Mouse (Mus musculus): Measurements from ENCODE around the gene Hnrnph3.
A peak's percentile ranks its signal among the peaks of the same experiment; 100 is the strongest.

Gene Hnrnph3

DNA sequence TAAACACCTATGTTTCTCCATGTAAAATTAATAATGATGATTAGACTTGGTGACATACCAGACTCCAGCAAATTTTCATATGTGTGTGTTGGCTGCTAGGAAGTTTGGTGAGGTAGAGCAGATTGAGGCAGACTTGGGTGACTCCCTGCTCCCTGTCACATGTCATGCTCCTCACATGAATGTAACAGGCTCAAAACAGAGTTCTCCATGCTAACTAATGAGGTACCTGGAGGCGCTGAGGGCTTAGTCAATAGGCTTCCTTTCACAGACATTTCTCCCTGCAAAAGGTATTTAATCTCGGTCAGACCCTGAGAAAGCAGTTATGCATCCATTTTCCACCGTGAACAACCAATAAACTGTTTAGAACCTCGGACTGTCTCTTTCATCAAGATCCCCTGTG lies 4.4 kb upstream of the Hnrnph3 start:
- DNase-seq (ENCODE audit: low spot score): no peak

DNA sequence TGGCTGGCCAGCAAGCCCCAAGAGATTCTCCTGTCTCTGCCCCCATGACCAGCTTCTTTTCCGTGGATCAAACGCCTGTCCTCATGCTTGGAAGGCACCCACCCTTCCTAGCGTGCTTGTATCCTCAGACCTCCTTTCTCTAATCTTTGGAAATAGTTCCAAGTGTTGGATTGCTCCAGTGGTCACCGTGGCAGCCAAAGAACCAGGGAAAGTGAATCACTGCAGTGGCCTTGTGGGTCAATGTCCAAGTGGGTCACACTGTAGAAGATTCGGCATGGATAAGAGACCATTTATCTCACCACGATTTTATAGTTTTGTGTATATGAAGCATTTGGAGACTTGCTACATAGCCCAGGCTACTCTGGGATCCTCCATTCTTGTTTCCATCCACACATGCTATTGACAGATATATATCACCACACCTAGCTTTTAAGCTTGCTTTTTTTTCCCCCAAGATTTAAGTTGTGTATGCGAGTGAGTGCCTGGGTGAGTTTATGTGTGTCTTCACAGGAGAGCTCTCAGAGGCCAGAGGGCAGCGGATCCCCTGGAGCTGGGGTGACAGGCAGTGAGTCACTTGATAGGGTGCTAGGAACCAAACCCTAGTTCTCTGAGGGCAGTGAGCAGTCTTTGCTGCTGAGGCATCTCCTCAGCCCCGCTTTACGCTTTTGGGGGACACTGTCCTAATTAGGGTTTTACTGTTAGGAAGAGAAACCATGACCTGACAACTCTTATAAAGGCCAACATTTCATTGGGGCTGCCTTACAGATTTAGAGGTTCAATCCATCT lies 3.6 kb upstream of the Hnrnph3 start:
- no peak for DNase-seq (ENCODE audit: low spot score)

DNA sequence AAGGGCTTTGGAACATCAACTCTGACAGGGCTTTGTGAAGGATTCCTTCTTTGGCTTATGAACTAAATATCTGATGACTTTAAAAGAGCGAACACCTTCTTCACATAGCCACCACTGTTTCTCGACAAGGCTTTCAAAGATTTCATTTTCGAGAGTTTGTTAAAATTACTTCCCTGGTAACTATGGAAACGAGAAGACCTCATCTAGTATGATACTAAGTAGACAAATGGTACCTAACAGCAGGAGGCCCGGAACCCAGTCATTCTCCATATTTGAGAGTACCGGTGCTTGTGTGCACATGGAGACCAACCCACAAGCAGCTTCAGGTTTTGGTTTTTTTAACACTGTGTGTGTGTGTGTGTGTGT lies 2.8 kb upstream of the Hnrnph3 start:
- DNase-seq (ENCODE audit: low spot score): no peak

DNA sequence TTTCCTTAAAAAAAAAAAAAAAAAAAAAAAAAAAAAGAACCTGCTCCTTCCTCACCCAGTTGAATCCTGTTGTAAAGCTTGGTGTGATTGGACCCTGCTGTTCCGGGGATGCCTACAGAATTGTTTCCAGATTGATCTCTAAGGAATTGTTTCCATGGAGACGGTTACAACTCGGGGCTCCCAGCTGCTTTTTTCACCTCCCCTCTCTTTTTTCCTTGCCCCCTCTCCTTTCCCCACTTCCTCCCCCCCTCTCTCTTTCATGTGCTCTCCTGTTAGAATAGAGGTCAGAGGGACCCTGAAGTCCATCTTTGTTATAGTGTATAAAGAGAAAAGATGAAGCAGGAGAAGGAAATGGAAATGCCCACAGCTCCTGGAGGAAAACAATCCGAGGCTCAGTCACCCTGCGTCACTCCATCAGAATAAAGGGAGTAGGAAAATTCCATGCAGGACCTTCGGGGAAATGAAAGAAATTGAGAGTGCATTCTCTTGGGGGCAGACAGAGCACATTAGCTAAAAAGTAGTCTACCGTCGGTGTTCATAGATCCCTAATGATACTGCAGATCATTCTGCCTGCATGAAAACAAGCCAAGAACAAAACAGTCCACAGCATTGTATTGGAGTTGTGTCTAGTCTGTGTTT lies 2.3 kb upstream of the Hnrnph3 start:
- no peak for DNase-seq (ENCODE audit: low spot score)

DNA sequence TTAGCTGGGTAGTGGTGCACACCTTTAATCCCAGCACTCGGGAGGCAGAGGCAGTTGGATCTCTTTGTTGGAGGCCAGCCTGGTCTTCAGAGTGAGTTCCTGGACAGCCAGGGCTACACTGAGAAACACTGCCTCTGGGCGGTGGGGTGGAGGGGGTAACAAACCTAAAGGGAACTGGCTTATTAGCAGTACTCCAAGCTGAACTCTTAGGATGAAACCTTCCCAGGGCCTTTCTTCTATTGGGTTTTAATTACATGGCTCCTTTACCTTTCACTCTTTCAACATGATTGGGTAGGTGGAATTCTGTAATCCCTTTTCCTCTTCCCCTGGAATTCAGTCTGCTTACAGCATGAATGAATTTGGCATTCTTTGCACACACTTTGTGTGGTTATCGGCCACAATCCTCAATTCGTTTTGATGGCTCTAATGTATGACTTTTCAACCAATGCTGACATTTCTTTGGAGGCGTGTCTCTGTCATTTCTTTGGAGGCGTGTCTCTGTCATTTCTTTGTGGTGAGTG lies 1.5 kb upstream of the Hnrnph3 start:
- no peak for DNase-seq (ENCODE audit: low spot score)

DNA sequence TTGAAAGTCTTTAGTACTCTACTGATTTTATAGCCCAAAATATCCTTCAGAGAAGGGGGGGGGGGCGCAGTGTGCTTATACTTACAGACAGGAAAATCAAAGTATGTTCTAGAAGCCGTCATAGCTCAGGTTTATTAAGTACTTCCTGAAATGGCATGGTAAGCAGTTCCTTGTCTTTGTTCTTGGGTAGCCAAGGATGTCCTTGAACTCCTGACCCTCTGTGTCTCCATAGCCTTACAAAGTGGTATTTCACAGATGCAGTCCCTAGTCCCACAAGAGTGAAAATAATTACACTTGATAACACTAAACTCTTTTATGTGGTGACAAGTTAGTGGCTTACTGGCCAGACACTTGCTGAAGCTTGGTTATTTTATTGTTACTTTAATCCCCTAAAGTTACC lies 999 bp upstream of the Hnrnph3 start:
- no peak for DNase-seq (ENCODE audit: low spot score)

DNA sequence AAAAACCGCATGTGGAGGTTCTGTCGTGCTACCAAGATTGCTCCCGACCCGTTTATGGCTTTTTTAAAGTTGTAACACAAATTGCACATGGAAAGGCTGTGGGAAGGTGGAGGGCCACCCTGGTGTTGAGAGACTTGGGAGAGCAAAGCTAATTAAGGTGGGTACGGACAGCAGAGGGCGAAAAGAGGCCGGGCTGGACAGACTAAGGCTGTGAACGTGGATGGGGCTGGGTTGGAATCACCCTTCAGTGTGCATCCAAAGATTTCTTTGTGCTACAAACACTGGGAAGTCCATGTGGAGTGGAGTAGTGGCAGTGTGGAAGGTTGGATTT lies 528 bp upstream of the Hnrnph3 start:
- DNase-seq (ENCODE audit: low spot score): no peak

DNA sequence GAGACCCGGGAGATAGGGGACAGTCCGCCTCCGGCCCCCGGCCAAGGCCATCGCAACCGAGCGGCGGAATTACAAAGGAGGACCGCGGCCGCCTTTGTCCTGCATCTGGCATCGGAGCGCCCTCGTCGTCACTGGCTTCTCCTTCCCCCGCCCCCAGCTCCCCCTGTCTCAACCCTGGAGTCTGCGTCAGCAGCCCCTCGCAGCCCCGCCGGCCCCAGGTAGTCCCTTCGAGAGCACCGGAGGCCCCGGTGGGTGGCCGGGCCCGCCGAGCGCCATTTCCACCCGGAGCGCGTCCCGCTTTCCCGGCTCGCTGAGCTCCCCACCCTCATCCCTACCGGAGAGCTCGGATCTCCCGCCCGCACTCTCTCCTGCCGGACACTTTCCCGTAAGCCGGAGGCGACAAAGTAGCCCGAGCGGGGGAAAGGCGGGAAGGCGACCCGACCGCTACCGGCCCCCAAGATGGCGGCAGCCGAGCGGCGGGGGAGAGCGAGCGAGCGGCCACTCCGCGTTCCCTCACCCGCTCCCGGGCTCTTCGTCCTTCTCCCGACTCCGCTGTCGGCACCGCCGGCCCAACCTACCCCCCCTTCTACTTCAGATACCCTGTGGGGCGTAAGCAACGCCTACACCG lies 782 bp downstream of the Hnrnph3 start:
- peak; percentile 24 for DNase-seq (ENCODE audit: low spot score)

DNA sequence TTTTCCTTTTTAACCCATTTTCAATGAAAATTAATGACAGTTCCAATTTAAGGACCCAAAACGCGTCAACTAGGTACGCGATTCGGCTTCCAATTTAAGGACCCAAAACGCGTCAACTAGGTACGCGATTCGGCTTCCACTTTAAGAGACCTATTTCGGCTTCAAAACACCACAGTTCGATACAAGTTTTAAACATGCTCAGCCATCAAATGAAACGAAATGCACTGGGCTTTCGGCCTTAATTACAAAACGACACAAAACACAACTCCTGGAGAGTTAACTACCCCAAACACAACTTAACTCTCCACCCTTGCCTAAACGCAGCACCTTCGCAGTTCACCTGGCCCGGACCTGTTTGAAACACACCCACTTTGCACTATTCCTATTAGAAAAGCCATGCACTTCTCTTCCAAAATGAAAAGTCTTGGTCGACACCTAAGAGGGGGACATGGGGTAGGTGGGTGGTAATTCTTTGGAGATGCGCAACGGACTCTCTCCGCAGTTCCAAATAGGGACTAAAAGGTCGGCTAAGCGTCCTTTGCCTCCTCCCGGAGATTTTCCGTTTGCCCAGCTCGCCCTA lies 1.4 kb downstream of the Hnrnph3 start:
- DNase-seq (ENCODE audit: low spot score): no peak

DNA sequence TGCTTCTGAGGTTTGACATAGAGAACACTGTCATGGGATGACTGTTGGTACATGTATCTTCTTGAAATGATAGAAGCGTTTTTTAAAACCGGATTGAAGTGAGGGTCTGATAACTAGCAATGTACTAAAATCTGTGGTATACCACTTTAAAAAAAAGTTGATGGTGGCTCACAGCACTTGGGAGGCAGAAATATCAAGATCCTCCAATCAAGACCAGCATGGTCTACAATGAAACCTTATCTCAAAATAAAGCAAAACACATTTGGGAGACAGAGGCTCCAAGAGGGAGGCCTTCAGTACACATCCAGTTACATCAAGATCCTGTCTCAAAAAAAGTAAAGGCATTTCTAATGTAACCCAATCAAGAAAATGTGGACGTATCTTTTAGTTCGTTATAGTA lies 2.3 kb downstream of the Hnrnph3 start:
- DNase-seq (ENCODE audit: low spot score): no peak

DNA sequence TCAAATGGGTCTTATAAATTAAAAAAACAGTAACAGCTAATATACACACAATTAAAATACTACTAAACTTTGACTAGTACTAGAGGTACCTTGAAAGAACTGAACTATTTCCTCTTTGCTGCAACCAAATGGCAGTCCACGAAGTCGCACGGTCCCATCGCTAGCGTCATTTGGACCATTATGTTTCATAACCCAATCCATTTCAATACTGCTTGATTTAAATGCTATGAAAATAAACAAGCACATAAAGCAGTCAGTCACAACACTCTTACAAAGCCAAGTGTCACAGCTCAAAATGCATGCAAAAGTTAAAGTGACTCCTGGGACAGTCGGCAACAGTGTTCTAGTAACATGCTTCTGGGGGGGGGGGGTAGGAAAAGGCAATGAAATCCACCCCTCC lies 4.7 kb downstream of the Hnrnph3 start:
- no peak for DNase-seq (ENCODE audit: low spot score)

DNA sequence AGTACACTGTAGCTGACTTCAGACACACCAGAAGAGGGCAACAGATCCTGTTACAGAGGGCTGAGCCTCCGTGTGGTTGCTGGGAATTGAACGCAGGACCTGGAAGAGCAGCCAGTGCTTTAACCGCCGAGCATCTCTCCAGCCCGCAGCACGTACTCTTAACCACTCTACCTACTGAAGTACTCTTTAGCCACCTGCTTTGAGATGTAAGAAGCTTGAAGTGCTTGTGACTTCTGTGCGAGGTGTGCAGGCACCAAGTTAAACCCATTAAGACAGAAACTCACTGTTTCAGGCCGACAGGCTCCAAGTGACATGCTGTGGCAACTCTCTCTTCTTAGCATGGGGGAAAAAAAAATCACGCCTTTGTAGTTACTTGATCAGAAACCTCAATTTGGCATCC lies 9.8 kb downstream of the Hnrnph3 start:
- no peak for DNase-seq (ENCODE audit: low spot score)

DNA sequence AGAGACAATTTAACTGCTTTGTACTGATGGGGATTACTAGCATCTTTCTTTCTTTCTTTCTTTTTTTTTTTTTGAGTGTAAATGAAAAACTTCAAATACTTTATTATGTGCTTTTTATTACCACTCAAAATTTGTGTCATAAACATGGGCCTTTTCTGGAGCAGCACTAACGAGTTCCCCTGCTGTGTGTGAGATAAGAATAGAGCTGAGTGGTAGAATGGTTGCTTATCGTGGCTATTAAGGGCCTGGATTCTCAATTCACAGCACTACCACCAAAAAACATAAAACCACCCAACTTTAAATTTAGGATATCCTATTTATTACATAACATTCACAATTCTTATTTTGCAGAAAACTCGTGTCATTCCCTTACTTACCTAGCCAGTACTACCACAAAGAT lies 10.5 kb downstream of the Hnrnph3 start:
- DNase-seq (ENCODE audit: low spot score): no peak

DNA sequence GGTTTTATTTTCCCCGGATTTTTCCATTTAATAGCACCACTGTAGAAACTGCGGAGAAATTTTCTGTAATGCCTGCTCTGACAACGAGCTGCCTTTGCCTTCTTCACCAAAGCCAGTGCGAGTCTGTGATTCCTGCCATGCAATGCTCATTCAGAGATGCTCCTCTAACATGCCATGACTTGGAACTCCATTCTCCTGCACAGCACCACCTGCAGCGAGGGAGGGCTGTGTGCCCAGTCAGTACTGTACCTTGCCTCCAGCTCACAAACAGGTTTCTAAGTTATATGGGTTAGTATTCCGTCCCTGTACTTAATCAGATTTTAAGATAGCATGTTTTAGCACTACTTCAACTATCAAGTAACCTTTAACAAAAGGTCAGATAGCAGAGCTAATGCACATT lies 12.5 kb downstream of the Hnrnph3 start:
- DNase-seq (ENCODE audit: low spot score): no peak

DNA sequence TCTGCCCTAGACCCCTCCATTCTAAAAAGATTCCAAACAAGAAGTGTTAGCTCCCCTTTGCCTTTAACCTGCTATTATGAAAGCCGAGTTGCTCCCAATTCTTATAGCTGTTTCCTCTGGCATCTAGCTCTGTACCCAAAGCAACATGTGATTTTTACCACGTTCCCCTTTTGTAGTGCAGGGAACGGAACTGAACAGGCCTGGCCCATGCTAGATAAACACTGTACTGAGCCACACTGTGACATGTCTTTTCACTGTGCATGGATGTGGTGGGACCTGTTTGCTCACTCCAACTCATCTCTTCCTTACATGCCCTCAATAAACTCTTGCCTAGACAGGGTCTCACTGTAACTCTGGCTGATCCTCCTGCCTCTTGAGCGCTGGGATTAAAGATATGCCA lies 13.7 kb downstream of the Hnrnph3 start:
- no peak for DNase-seq (ENCODE audit: low spot score)

DNA sequence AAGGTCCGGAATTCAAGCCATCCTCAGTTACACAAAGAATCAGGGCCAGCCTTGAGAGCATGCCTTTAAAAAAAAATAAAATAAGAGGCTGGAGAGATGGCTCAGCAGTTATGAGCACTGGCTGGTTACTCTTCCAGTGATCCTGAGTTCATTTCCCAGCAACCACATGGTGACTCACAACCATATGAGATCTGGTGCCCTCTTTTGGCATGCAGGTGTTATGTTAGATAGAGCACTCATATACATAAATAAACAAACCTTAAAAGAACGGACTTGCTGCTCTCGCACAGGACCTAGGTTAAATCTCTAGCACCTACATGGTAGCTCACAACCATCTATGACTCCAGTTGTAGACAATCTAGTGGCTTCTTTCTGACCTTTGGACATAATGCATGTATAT lies 15.8 kb downstream of the Hnrnph3 start:
- no peak for DNase-seq (ENCODE audit: low spot score)

DNA sequence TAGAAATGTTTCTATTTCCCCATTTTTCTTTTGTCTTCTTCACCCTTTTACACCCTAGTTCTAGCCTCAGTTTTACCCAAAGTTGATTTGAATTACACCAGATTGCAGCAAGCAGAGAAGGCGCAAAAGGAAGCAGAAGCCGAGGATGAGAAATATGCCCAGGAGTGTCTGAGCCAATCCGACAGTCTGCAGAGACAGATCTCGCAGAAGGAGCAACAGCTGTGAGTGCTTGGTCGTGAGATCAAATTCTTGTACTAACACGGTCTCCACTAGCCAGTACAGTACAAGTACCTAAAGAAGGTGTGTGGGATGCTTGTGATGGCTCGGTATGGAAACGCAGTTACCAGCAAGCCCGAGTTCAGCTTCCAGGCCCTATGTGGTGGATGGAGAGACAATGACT lies 19.5 kb downstream of the Hnrnph3 start:
- DNase-seq (ENCODE audit: low spot score): no peak

DNA sequence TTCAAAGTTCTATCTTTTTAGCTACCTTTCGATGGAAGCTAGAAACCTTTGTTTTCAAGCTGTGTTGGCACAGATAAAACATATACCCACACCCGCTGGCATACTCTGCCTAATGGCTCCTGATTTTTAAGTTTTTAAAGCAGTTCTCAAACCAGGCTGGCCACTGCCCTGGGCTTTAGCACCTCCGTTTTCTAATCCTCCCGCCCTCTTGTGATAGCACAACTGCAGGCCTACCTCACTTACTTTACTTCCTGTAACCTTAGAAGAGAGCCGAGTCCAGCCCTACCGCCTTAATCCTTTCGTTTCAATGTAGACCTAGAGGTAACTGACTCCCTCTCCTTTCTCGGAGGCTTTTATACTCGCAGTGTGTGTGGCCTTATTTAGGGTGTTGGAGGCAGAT lies 20.8 kb downstream of the Hnrnph3 start:
- no peak for DNase-seq (ENCODE audit: low spot score)

DNA sequence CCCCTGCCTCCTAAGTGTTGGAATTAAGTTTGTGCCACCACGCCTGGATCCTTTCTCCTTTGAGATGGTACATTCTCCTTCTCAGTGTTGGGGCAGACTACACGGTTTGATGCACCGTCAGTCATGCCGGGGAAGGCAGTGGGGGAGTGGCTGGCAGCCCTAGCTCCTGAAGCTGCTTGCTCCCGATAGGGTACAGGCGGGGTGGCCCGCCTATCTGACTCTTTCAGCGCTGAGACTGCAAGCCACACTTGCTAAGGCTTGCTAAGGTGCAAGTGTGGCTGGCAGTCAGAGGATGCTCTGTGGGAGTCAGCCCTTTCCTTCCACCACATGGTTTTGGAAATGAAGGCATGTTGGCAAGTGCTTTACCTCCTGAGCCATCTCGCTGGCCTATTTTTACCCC lies 23.4 kb downstream of the Hnrnph3 start:
- no peak for DNase-seq (ENCODE audit: low spot score)

DNA sequence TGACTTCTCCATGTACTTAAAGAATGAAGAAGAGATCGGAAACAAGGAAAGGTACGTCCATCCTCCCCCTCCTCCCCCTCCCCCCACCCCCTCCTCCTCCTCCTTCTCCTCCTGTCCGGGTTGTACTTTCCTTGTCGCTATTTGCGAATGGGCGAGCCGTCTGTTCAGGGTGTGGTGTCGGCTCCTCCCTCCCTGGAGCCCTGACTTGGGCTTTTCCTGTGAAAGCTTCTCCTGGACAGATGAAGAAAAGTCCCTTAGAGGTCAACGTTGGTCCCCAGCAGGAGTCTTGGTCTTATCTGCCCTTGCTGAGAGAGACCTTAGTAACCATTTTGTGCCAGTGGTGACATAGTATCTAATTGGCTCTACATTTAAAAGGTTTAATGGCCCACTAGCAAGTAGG lies 30.0 kb downstream of the Hnrnph3 start:
- no peak for DNase-seq (ENCODE audit: low spot score)

DNA sequence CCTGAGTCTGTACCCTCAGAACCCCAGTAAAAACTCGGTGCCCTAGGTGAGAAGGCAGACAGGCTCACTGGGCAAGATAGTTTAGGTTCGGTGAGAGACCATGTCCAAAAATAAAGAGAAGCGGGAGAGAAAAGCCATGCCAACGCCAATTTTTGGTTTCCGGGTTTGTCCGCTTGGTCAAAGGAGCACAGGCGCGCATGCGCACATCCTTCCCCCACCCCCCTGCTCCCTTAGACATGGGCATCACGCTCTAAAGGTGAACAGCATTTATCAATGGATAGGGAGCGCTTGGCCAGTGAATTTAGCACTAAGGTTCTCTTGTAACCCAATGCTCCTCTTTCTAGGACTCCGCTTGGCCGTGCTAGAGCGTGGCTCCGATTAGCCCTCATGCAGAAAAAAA lies 33.4 kb downstream of the Hnrnph3 start:
- DNase-seq (ENCODE audit: low spot score): no peak

DNA sequence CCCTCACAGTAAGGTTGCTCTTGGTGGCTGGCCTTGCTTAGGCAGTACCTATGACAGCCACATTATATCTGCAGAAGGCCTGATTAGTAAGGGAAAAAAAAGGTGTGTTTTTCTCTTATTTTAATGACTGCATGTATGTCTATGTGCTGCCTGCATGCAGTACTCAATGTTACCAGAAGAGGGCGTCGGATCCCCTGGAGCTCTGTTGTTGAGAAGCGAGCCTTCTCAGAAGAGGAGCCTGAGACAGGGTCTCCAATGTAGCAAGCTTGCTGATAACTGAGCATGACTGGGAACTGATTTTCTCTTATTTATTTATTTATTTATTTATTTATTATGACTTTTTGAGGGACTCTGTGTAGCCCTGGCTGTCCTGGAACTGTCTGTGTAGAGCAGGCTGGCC lies 36.7 kb downstream of the Hnrnph3 start:
- DNase-seq (ENCODE audit: low spot score): no peak

DNA sequence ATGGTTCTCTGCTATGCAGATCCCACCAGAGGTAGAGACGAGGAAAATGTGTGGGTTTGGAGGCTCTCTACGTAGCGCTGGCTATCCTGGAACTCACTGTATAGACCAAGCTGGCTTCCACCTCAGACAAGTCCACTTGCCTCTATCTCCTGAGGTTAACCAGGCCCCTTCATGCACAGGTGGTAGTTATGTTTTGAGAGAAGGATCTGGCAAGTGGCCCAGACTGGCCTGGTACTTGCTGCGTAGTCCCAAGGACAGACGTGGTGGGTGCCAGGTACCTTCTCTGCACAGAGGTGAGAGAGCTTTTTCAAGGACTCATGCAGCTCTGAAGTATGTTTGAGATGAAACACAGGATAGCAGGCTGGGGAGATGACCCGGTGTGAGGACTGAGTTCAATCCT lies 39.5 kb downstream of the Hnrnph3 start:
- DNase-seq (ENCODE audit: low spot score): no peak
